Mouse (Mus musculus) liver, postnatal 0 days (tissue): ENCODE measurements around the gene Cd81.

Experiments used
- CTCF ChIP-seq: sonication (generic); IDR thresholded peaks from 2 replicates; pipeline ENCODE4 v1.5.1; 2016; ENCODE audit warnings: antibody characterized with exemption, low read depth
- EP300 ChIP-seq: IDR thresholded peaks from 2 replicates; pipeline ENCODE4 v1.6.1; 2016; ENCODE audit warnings: antibody characterized with exemption, low read depth, mild to moderate bottlenecking

GRCm38 (mm10) chr7:143020040-143020439 is 32.5 kb upstream of the Cd81 start:
- TF ChIP-seq CTCF (no peak), EP300 (no peak)
